Mouse (Mus musculus) myocyte (in vitro differentiated cells): ENCODE results near the gene Fam151b.

Experiments
- CEBPB ChIP-seq: IDR thresholded peaks from 2 replicates; pipeline ENCODE4 v1.6.1; 2011; ENCODE audit warnings: mild to moderate bottlenecking, moderate library complexity; ENCODE audit not compliant: poor library complexity, insufficient read depth, severe bottlenecking
- E2F4 ChIP-seq: IDR thresholded peaks from one replicate; pipeline ENCODE4 v1.6.1; 2011; ENCODE audit warnings: mild to moderate bottlenecking, control low read depth, moderate library complexity; ENCODE audit not compliant: insufficient read depth
- MAX ChIP-seq: IDR thresholded peaks from one replicate; pipeline ENCODE4 v1.6.1; 2011; ENCODE audit warnings: low read depth, mild to moderate bottlenecking, control low read depth
- MYOD1 ChIP-seq, 3 experiments: IDR thresholded peaks; one replicate each; pipeline ENCODE4 v1.6.1; 2011; ENCODE audit warnings: control low read depth in 2 of 3, low read depth in 2 of 3, mild to moderate bottlenecking in 2 of 3, moderate library complexity in 1 of 3; ENCODE audit not compliant: insufficient read length in 2 of 3, control insufficient read depth in 1 of 3
- MYOG ChIP-seq, 3 experiments: IDR thresholded peaks; one replicate each; pipeline ENCODE4 v1.6.1; 2011; ENCODE audit warnings: control low read depth in 2 of 3, low read depth in 2 of 3, mild to moderate bottlenecking in 2 of 3; ENCODE audit not compliant: insufficient read length in 2 of 3, control insufficient read depth in 1 of 3, insufficient read depth in 1 of 3
- POLR2A ChIP-seq: IDR thresholded peaks from one replicate; pipeline ENCODE4 v1.6.1; 2011; ENCODE audit warnings: low read depth, mild to moderate bottlenecking, control low read depth, moderate library complexity; ENCODE audit not compliant: insufficient read length
- POLR2AphosphoS2 ChIP-seq: IDR thresholded peaks from one replicate; pipeline ENCODE4 v1.6.1; 2011; ENCODE audit warnings: low read depth, control low read depth; ENCODE audit not compliant: insufficient read length
- REST ChIP-seq: IDR thresholded peaks from one replicate; pipeline ENCODE4 v1.6.1; 2011; ENCODE audit warnings: mild to moderate bottlenecking, control low read depth, moderate library complexity; ENCODE audit not compliant: insufficient read depth, insufficient read length
- TCF12 ChIP-seq: IDR thresholded peaks from one replicate; pipeline ENCODE4 v1.6.1; 2011; ENCODE audit warnings: mild to moderate bottlenecking, control low read depth; ENCODE audit not compliant: poor library complexity, insufficient read depth, severe bottlenecking
- TCF3 ChIP-seq: IDR thresholded peaks from one replicate; pipeline ENCODE4 v1.6.1; 2011; ENCODE audit warnings: low read depth, control low read depth; ENCODE audit not compliant: insufficient read length
- USF1 ChIP-seq: IDR thresholded peaks from one replicate; pipeline ENCODE4 v1.6.1; 2011; ENCODE audit warnings: low read depth, mild to moderate bottlenecking, control low read depth, moderate library complexity

DNA sequence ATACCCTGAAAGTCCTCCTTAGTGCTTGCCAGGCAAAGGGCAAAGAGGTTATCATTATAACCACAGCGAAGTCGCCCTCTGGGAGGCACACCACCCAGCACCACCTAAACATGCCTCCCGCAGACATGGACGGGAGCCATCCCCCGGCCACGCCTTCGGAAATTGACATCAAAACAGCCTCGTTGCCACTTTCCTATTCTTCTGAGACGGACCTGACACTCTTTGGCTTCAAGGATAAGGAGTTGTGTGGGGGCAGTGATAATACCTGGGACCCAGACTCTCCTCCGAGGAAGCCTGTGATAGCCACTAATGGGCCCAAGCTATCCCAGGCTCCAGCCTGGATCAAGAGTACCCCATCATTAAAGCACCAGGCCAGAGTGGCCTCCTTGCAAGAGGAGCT is 45.2 kb downstream of the Fam151b start:
- TF ChIP-seq E2F4 = no peak
- no peak for TF ChIP-seq POLR2A
- no peak for TF ChIP-seq MAX
- no peak for TF ChIP-seq TCF12
- TF ChIP-seq TCF3 = no peak
- TF ChIP-seq REST = no peak
- TF ChIP-seq MYOG (IDR thresholded peaks at IDR 0.05; ENCODE audit: control insufficient read depth in 1 of 3, insufficient read depth in 1 of 3, insufficient read length in 2 of 3, low read depth in 2 of 3) = no peak
- TF ChIP-seq POLR2AphosphoS2 = no peak
- no peak for TF ChIP-seq USF1
- no peak for TF ChIP-seq CEBPB
- no peak for TF ChIP-seq MYOD1 (IDR thresholded peaks at IDR 0.05; ENCODE audit: control insufficient read depth in 1 of 3, insufficient read length in 2 of 3, low read depth in 2 of 3)
